Mouse (Mus musculus): ENCODE measurements around the gene Pbx4. TPM values are rescaled to one million over a fixed set of nuclear protein-coding genes. Genes with fewer than 3 reads are reported as not detected.
A peak's percentile ranks its signal among the peaks of the same experiment; 100 is the strongest.

Gene Pbx4
- polyA plus RNA-seq (2015; fragmentation: Nextera tagmentation; extraction: Ambion mirVana), result 4.1 and 5.4 TPM in 2 replicates

GRCm38 (mm10) chr8:69832298-69832853 is at the start of gene Pbx4:
Gene Pbx4, plus strand, starts transcription at chr8:69832491.
- peak within 1 kb of the TSS; percentile 65 for H3K9ac ChIP-seq (ENCODE audit: low read length)
- no peaks in the 10 kb centered on the region for H3K9me3 ChIP-seq (replicated peaks; ENCODE audit: control insufficient read depth, low read length)
- peaks cover 5% of the 10 kb centered on the region; the same call in 1 of the 2 replicates for H3K4me1 ChIP-seq (ENCODE audit: control insufficient read depth, insufficient read depth, low read length)
- WGBS, result under 1% methylated on average over 38 of the region's 38 CpGs
- no peaks in the 10 kb centered on the region for H3K36me3 ChIP-seq (ENCODE audit: control insufficient read depth, insufficient read depth)
- H3K27ac ChIP-seq (ENCODE audit: low read length), result no peak within 1 kb of the TSS
- H3K4me2 ChIP-seq (ENCODE audit: low read depth, low read length), result peak within 1 kb of the TSS; percentile 95
- peak within 1 kb of the TSS; percentile 64 for H3K4me3 ChIP-seq (ENCODE audit: low read length)
- peak; percentile 87 for ATAC-seq (replicated peaks; ENCODE audit: extremely low read depth, insufficient read depth, low FRiP score)
- H3K27me3 ChIP-seq (ENCODE audit: control insufficient read depth, insufficient read depth, low read length), result no peaks in the 10 kb centered on the region

GRCm38 (mm10) chr8:69789105-69789504 is 43.2 kb upstream of the Pbx4 start:
- no peak overlapping the region for H3K27ac ChIP-seq (ENCODE audit: low read length)
- peaks cover 16% of the 10 kb centered on the region for H3K4me1 ChIP-seq (ENCODE audit: control insufficient read depth, insufficient read depth, low read length)
- no peak overlapping the region for H3K4me3 ChIP-seq (ENCODE audit: low read length)
- no peaks in the 10 kb centered on the region for H3K9me3 ChIP-seq (replicated peaks; ENCODE audit: control insufficient read depth, low read length)
- no peak overlapping the region for H3K9ac ChIP-seq (ENCODE audit: low read length)
- no peak for ATAC-seq (replicated peaks; ENCODE audit: extremely low read depth, insufficient read depth, low FRiP score)
- no peak overlapping the region for H3K4me2 ChIP-seq (ENCODE audit: low read depth, low read length)
- H3K27me3 ChIP-seq (ENCODE audit: control insufficient read depth, insufficient read depth, low read length), result no peaks in the 10 kb centered on the region
- H3K36me3 ChIP-seq (ENCODE audit: control insufficient read depth, insufficient read depth), result peaks cover 4% of the 10 kb centered on the region
- 78% methylated on average over 5 of the region's 5 CpGs for WGBS

- ATAC-seq (replicated peaks; ENCODE audit: extremely low read depth, insufficient read depth, low FRiP score), result no peak
- Histone ChIP-seq H3K9me3 (replicated peaks; ENCODE audit: control insufficient read depth, low read length) (no peaks in the 10 kb centered on the region), H3K27ac (ENCODE audit: low read length) (no peak overlapping the region), H3K4me2 (ENCODE audit: low read depth, low read length) (peak overlapping the region; percentile 76; the same call in 1 of the 2 replicates), H3K9ac (ENCODE audit: low read length) (no peak overlapping the region; the same call in 1 of the 2 replicates), H3K27me3 (ENCODE audit: control insufficient read depth, insufficient read depth, low read length) (no peaks in the 10 kb centered on the region), H3K4me1 (ENCODE audit: control insufficient read depth, insufficient read depth, low read length) (peaks cover 16% of the 10 kb centered on the region), H3K36me3 (ENCODE audit: control insufficient read depth, insufficient read depth) (peaks cover 11% of the 10 kb centered on the region), H3K4me3 (ENCODE audit: low read length) (no peak overlapping the region)
- 58% methylated on average over 5 of the region's 5 CpGs for WGBS
Measured at GRCm38 (mm10) chr8:69789731-69790130, 42.6 kb upstream of the Pbx4 start.

- ATAC-seq (replicated peaks; ENCODE audit: extremely low read depth, insufficient read depth, low FRiP score), result no peak
- no peaks in the 10 kb centered on the region for H3K9me3 ChIP-seq (replicated peaks; ENCODE audit: control insufficient read depth, low read length)
- H3K4me2 ChIP-seq (ENCODE audit: low read depth, low read length), result peak overlapping the region; percentile 76
- peak overlapping the region; percentile 94 for H3K27ac ChIP-seq (ENCODE audit: low read length)
- peaks cover 16% of the 10 kb centered on the region for H3K4me1 ChIP-seq (ENCODE audit: control insufficient read depth, insufficient read depth, low read length)
- H3K36me3 ChIP-seq (ENCODE audit: control insufficient read depth, insufficient read depth), result peaks cover 15% of the 10 kb centered on the region
- peak overlapping the region; percentile 98 for H3K4me3 ChIP-seq (ENCODE audit: low read length)
- peak overlapping the region; percentile 97 for H3K9ac ChIP-seq (ENCODE audit: low read length)
- no peaks in the 10 kb centered on the region for H3K27me3 ChIP-seq (ENCODE audit: control insufficient read depth, insufficient read depth, low read length)
- 24% methylated on average over 11 of the region's 11 CpGs for WGBS
Measured at GRCm38 (mm10) chr8:69790364-69790763, 41.9 kb upstream of the Pbx4 start.

GRCm38 (mm10) chr8:69790773-69791367 is 41.4 kb upstream of the Pbx4 start, which contains the start of the genes Atp13a1 and Zfp866:
Gene Atp13a1, plus strand, starts transcription at chr8:69791163.
Gene Zfp866, minus strand, starts transcription at chr8:69791178.
- H3K27me3 ChIP-seq (ENCODE audit: control insufficient read depth, insufficient read depth, low read length), result no peaks in the 10 kb centered on the region
- peaks cover 16% of the 10 kb centered on the region for H3K4me1 ChIP-seq (ENCODE audit: control insufficient read depth, insufficient read depth, low read length)
- peak within 1 kb of the TSS; percentile 76 for H3K4me2 ChIP-seq (ENCODE audit: low read depth, low read length)
- WGBS, result under 1% methylated on average over 38 of the region's 38 CpGs
- H3K27ac ChIP-seq (ENCODE audit: low read length), result peak within 1 kb of the TSS; percentile 94
- peaks cover 17% of the 10 kb centered on the region for H3K36me3 ChIP-seq (ENCODE audit: control insufficient read depth, insufficient read depth)
- ATAC-seq (replicated peaks; ENCODE audit: extremely low read depth, insufficient read depth, low FRiP score), result peak; percentile 94
- H3K9me3 ChIP-seq (replicated peaks; ENCODE audit: control insufficient read depth, low read length), result no peaks in the 10 kb centered on the region
- peak within 1 kb of the TSS; percentile 97 for H3K9ac ChIP-seq (ENCODE audit: low read length)
- H3K4me3 ChIP-seq (ENCODE audit: low read length), result peak within 1 kb of the TSS; percentile 98

- ATAC-seq (replicated peaks; ENCODE audit: extremely low read depth, insufficient read depth, low FRiP score), result peak; percentile 45
- peak overlapping the region; percentile 98 for H3K4me3 ChIP-seq (ENCODE audit: low read length)
- H3K9ac ChIP-seq (ENCODE audit: low read length), result peak overlapping the region; percentile 97
- peaks cover 20% of the 10 kb centered on the region for H3K36me3 ChIP-seq (ENCODE audit: control insufficient read depth, insufficient read depth)
- H3K9me3 ChIP-seq (replicated peaks; ENCODE audit: control insufficient read depth, low read length), result no peaks in the 10 kb centered on the region
- peaks cover 16% of the 10 kb centered on the region for H3K4me1 ChIP-seq (ENCODE audit: control insufficient read depth, insufficient read depth, low read length)
- peak overlapping the region; percentile 73 for H3K4me2 ChIP-seq (ENCODE audit: low read depth, low read length)
- under 1% methylated on average over 48 of the region's 48 CpGs for WGBS
- no peaks in the 10 kb centered on the region for H3K27me3 ChIP-seq (ENCODE audit: control insufficient read depth, insufficient read depth, low read length)
- peak overlapping the region; percentile 94 for H3K27ac ChIP-seq (ENCODE audit: low read length)
Measured at GRCm38 (mm10) chr8:69791415-69792068, 40.7 kb upstream of the Pbx4 start.

GRCm38 (mm10) chr8:69793666-69794065 is 38.6 kb upstream of the Pbx4 start:
- Histone ChIP-seq H3K9ac (ENCODE audit: low read length) (no peak overlapping the region), H3K9me3 (replicated peaks; ENCODE audit: control insufficient read depth, low read length) (no peaks in the 10 kb centered on the region), H3K27ac (ENCODE audit: low read length) (no peak overlapping the region), H3K4me3 (ENCODE audit: low read length) (no peak overlapping the region), H3K4me1 (ENCODE audit: control insufficient read depth, insufficient read depth, low read length) (peaks cover 16% of the 10 kb centered on the region), H3K4me2 (ENCODE audit: low read depth, low read length) (no peak overlapping the region), H3K36me3 (ENCODE audit: control insufficient read depth, insufficient read depth) (peaks cover 41% of the 10 kb centered on the region), H3K27me3 (ENCODE audit: control insufficient read depth, insufficient read depth, low read length) (no peaks in the 10 kb centered on the region)
- WGBS, result 91% methylated on average over 4 of the region's 4 CpGs
- no peak for ATAC-seq (replicated peaks; ENCODE audit: extremely low read depth, insufficient read depth, low FRiP score)

GRCm38 (mm10) chr8:69794096-69794495 is 38.2 kb upstream of the Pbx4 start:
- no peak for ATAC-seq (replicated peaks; ENCODE audit: extremely low read depth, insufficient read depth, low FRiP score)
- 92% methylated on average over 3 of the region's 3 CpGs for WGBS
- peaks cover 45% of the 10 kb centered on the region for H3K36me3 ChIP-seq (ENCODE audit: control insufficient read depth, insufficient read depth)
- no peak overlapping the region for H3K4me3 ChIP-seq (ENCODE audit: low read length)
- H3K9ac ChIP-seq (ENCODE audit: low read length), result no peak overlapping the region
- H3K4me1 ChIP-seq (ENCODE audit: control insufficient read depth, insufficient read depth, low read length), result peaks cover 16% of the 10 kb centered on the region
- H3K27me3 ChIP-seq (ENCODE audit: control insufficient read depth, insufficient read depth, low read length), result no peaks in the 10 kb centered on the region
- H3K4me2 ChIP-seq (ENCODE audit: low read depth, low read length), result no peak overlapping the region
- H3K9me3 ChIP-seq (replicated peaks; ENCODE audit: control insufficient read depth, low read length), result no peaks in the 10 kb centered on the region
- no peak overlapping the region for H3K27ac ChIP-seq (ENCODE audit: low read length)

GRCm38 (mm10) chr8:69794901-69795300 is 37.4 kb upstream of the Pbx4 start:
- Histone ChIP-seq H3K4me2 (ENCODE audit: low read depth, low read length) (no peak overlapping the region), H3K4me1 (ENCODE audit: control insufficient read depth, insufficient read depth, low read length) (peaks cover 14% of the 10 kb centered on the region), H3K36me3 (ENCODE audit: control insufficient read depth, insufficient read depth) (peaks cover 51% of the 10 kb centered on the region), H3K27ac (ENCODE audit: low read length) (no peak overlapping the region), H3K9ac (ENCODE audit: low read length) (no peak overlapping the region), H3K27me3 (ENCODE audit: control insufficient read depth, insufficient read depth, low read length) (no peaks in the 10 kb centered on the region), H3K9me3 (replicated peaks; ENCODE audit: control insufficient read depth, low read length) (no peaks in the 10 kb centered on the region), H3K4me3 (ENCODE audit: low read length) (no peak overlapping the region)
- ATAC-seq (replicated peaks; ENCODE audit: extremely low read depth, insufficient read depth, low FRiP score), result no peak
- 95% methylated on average over 6 of the region's 6 CpGs for WGBS

Measured in heart, embryonic 16.5 days (tissue).